Mouse (Mus musculus) MEL (cell line): ENCODE measurements around the gene Exosc8.

Experiments used
- CHD2 ChIP-seq: IDR thresholded peaks from 2 replicates; pipeline ENCODE4 v1.6.1; 2011; ENCODE audit warnings: low read length, improper control_type of control experiment
- CTCF ChIP-seq, 3 experiments: IDR thresholded peaks in 2 of 3; conservative IDR thresholded peaks in 1 of 3; 2 replicates each; pipeline ENCODE4 v1.5.1; 2011 to 2012; ENCODE audit warnings: low read length in 3 of 3, low read depth in 2 of 3, mild to moderate bottlenecking in 2 of 3, improper control_type of control experiment in 1 of 3, inconsistent platforms in 1 of 3, mixed read lengths in 1 of 3, moderate library complexity in 1 of 3; ENCODE audit not compliant: control insufficient read depth in 1 of 3, insufficient read depth in 1 of 3, poor library complexity in 1 of 3, severe bottlenecking in 1 of 3
- ELF1 ChIP-seq: IDR thresholded peaks from 2 replicates; pipeline ENCODE4 v1.6.1; 2014; ENCODE audit warnings: low read depth, mild to moderate bottlenecking, inconsistent platforms, low read length, improper control_type of control experiment, moderate library complexity
- EP300 ChIP-seq, 2 experiments: IDR thresholded peaks; 2 replicates each; pipeline ENCODE4 v1.6.1; 2011; ENCODE audit warnings: improper control_type of control experiment in 2 of 2, low read length in 2 of 2, low read depth in 1 of 2, mild to moderate bottlenecking in 1 of 2
- MAX ChIP-seq: IDR thresholded peaks from 2 replicates; pipeline ENCODE4 v1.6.1; 2011; ENCODE audit warnings: low read length, improper control_type of control experiment
- MEF2A ChIP-seq: IDR thresholded peaks from 2 replicates; pipeline ENCODE4 v1.6.1; 2014; ENCODE audit warnings: low read depth, mild to moderate bottlenecking, inconsistent platforms, low read length, improper control_type of control experiment; ENCODE audit not compliant: poor library complexity, insufficient replicate concordance, severe bottlenecking; ENCODE audit errors: extremely low read depth
- NELFE ChIP-seq: IDR thresholded peaks from 2 replicates; pipeline ENCODE4 v1.6.1; 2011; ENCODE audit warnings: low read depth, low read length, improper control_type of control experiment
- POLR2A ChIP-seq, 2 experiments: IDR thresholded peaks; 2 replicates each; pipeline ENCODE4 v1.6.1; 2011 to 2012; ENCODE audit warnings: low read length in 2 of 2, mild to moderate bottlenecking in 2 of 2, control low read depth in 1 of 2, improper control_type of control experiment in 1 of 2, low read depth in 1 of 2, moderate library complexity in 1 of 2; ENCODE audit not compliant: control insufficient read depth in 1 of 2, insufficient read depth in 1 of 2, poor library complexity in 1 of 2
- POLR2AphosphoS5 ChIP-seq: IDR thresholded peaks from 2 replicates; pipeline ENCODE4 v1.6.1; 2012; ENCODE audit warnings: low read depth, borderline replicate concordance, mild to moderate bottlenecking, inconsistent platforms, low read length, moderate library complexity, mixed read lengths
- RCOR1 ChIP-seq: IDR thresholded peaks from 2 replicates; pipeline ENCODE4 v1.6.1; 2012; ENCODE audit warnings: low read depth, mild to moderate bottlenecking, inconsistent platforms, low read length, improper control_type of control experiment
- UBTF ChIP-seq: IDR thresholded peaks from 2 replicates; pipeline ENCODE4 v1.6.1; 2012; ENCODE audit warnings: low read depth, mild to moderate bottlenecking, inconsistent platforms, low read length, improper control_type of control experiment, moderate library complexity, borderline replicate concordance; ENCODE audit not compliant: insufficient read depth

GRCm38 (mm10) chr3:54689091-54689490 lies 46.1 kb downstream of the Exosc8 start:
- no peak for TF ChIP-seq ELF1
- TF ChIP-seq RCOR1: 0 out of 2 replicates have a peak, but pooled peaks have one; percentile 22
- TF ChIP-seq POLR2A (IDR thresholded peaks at IDR 0.05; ENCODE audit: control insufficient read depth in 1 of 2, insufficient read depth in 1 of 2, low read depth in 1 of 2, low read length in 2 of 2, poor library complexity in 1 of 2): no peak
- TF ChIP-seq MEF2A: no peak
- TF ChIP-seq UBTF: no peak
- TF ChIP-seq NELFE: no peak
- TF ChIP-seq MAX: no peak
- no peak for TF ChIP-seq POLR2AphosphoS5
- no peak for TF ChIP-seq EP300 (IDR thresholded peaks at IDR 0.05; ENCODE audit: low read depth in 1 of 2, low read length in 2 of 2)
- TF ChIP-seq CHD2: no peak
- TF ChIP-seq CTCF (IDR thresholded peaks at IDR 0.05 in 2 of 3, conservative IDR thresholded peaks at IDR 0.05 in 1 of 3; ENCODE audit: control insufficient read depth in 1 of 3, insufficient read depth in 1 of 3, low read depth in 2 of 3, low read length in 3 of 3, poor library complexity in 1 of 3, severe bottlenecking in 1 of 3): peak; percentile 13 to 80 (median 17); a peak in 3 of 6 replicates
